Mouse (Mus musculus): ENCODE data around the gene Ccdc71. TPM values are rescaled to one million over a fixed set of nuclear protein-coding genes. Genes with fewer than 3 reads are reported as not detected.
A peak's percentile ranks its signal among the peaks of the same experiment; 100 is the strongest.

Gene Ccdc71
- polyA plus RNA-seq, 1 experiment = 16.9 TPM

DNA sequence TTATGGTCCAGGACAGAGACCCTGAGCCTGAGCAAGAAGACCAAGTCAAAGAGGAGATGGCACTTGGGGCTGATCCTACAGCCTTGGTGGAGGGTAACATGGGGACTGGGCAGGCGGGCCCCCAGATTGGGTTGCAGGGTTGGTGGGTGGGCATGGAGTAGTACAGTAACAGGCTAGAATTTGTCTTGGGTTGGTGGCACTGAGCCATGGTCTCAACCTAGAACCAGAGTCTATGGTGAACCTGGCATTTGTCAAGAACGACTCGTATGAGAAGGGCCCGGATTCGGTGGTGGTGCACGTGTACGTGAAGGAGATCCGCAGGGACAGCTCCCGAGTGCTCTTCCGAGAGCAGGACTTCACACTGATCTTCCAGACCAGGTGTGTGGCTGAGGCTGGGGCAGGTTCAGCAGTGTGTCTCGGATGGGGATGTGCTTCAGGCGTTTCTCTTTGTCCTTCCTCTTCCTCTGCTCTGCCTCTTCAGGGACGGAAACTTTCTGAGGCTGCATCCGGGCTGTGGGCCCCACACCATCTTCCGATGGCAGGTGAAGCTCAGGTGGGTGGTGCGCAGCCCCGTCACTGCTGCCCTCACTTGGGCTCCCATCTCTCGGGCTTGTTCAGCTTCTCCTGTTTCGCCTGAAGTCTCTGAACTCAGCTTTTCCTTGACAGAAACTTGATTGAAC lies 34.0 kb downstream of the Ccdc71 start:
- Histone ChIP-seq H3K4me1 (peaks cover 33% of the 10 kb centered on the region), H3K9me3 (no peaks in the 10 kb centered on the region), H3K27me3 (replicated peaks) (no peaks in the 10 kb centered on the region), H3K36me3 (replicated peaks; ENCODE audit: low read length) (peaks cover 74% of the 10 kb centered on the region), H3K4me3 (replicated peaks) (no peak overlapping the region)
- TF ChIP-seq GATA1 (IDR thresholded peaks at IDR 0.05; ENCODE audit: borderline replicate concordance, low read length) (no peak), FLI1 (IDR thresholded peaks at IDR 0.05; ENCODE audit: low read length) (no peak)

DNA sequence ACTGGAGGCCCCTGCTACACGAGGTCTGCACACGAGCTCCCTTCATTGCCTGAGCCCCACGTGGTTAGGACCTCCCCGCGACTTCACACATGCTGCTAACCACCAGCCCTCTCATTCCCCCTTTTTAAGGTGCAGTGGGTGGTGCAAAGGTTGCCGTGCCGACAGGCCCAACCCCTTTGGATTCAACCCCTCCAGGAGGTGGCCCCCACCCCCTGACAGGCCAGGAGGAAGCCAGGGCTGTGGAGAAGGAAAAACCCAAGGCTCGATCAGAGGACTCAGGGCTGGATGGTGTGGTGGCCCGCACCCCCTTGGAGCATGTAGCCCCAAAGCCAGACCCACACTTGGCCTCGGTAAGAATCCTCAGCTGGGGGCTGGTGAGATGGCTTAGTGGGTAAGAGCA lies 34.6 kb downstream of the Ccdc71 start:
- Histone ChIP-seq H3K9me3 (no peaks in the 10 kb centered on the region), H3K4me1 (peaks cover 31% of the 10 kb centered on the region), H3K4me3 (replicated peaks) (no peak overlapping the region), H3K27me3 (replicated peaks) (no peaks in the 10 kb centered on the region), H3K36me3 (replicated peaks; ENCODE audit: low read length) (peaks cover 80% of the 10 kb centered on the region)
- no peak for TF ChIP-seq GATA1 (IDR thresholded peaks at IDR 0.05; ENCODE audit: borderline replicate concordance, low read length)
- no peak for TF ChIP-seq FLI1 (IDR thresholded peaks at IDR 0.05; ENCODE audit: low read length)

DNA sequence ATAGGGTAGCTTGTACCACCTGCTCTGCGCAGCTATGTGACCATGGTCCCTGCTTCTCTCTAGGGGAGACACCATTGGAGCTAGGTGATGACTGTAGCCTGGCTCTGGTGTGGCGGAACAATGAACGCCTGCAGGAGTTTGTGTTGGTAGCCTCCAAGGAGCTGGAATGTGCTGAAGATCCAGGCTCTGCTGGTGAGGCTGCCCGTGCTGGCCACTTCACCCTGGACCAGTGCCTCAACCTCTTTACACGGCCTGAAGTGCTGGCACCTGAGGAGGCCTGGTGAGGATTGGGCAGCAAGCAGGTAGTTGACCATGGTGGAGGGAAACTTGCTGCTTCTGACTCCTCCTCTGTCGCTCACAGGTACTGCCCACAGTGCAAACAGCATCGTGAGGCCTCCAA lies 38.9 kb downstream of the Ccdc71 start:
- Histone ChIP-seq H3K36me3 (replicated peaks; ENCODE audit: low read length) (peaks cover 95% of the 10 kb centered on the region), H3K4me3 (replicated peaks) (peak overlapping the region; percentile 2), H3K4me1 (peaks cover 6% of the 10 kb centered on the region; the same call in 1 of the 2 replicates), H3K9me3 (no peaks in the 10 kb centered on the region), H3K27me3 (replicated peaks) (no peaks in the 10 kb centered on the region)
- TF ChIP-seq FLI1 (IDR thresholded peaks at IDR 0.05; ENCODE audit: low read length) = no peak
- no peak for TF ChIP-seq GATA1 (IDR thresholded peaks at IDR 0.05; ENCODE audit: borderline replicate concordance, low read length)

DNA sequence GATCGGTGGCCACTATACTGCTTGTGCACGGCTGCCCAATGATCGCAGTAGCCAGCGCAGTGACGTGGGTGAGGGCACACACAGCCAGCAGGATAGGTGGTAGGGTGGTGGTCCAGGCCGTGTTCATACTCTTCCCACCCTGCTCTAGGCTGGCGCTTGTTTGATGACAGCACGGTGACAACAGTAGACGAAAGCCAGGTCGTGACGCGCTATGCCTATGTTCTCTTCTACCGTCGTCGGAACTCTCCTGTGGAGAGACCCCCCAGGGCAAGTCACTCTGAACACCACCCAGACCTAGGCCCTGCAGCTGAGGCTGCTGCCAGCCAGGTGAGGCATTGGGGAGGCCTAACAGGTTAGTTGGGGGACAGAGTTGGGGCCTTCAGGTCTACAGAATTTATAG lies 39.6 kb downstream of the Ccdc71 start:
- H3K4me1 ChIP-seq = peaks cover 6% of the 10 kb centered on the region; the same call in 1 of the 2 replicates
- peak overlapping the region; percentile 69 for H3K4me3 ChIP-seq (replicated peaks)
- no peaks in the 10 kb centered on the region for H3K27me3 ChIP-seq (replicated peaks)
- TF ChIP-seq FLI1 (IDR thresholded peaks at IDR 0.05; ENCODE audit: low read length) (no peak), GATA1 (IDR thresholded peaks at IDR 0.05; ENCODE audit: borderline replicate concordance, low read length) (no peak)
- no peaks in the 10 kb centered on the region for H3K9me3 ChIP-seq
- H3K36me3 ChIP-seq (replicated peaks; ENCODE audit: low read length) = peaks cover 88% of the 10 kb centered on the region

DNA sequence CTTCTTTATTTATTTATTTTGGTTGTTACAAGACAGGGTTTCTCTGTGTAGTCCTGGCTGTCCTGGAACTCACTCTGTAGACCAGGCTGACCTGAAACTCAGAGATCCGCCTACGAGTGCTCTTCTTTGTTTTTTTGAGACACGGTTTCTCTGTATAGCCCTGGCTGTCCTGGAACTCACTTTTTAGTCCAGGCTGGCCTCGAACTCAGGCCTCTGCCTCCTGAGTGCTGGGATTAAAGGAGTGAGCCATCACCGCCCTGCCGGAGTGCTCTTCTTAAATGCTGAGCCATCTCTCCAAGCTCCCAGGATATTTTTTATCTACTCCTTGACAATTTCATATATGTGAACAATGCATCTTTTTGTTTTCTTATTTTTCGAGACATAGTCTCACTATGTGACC lies 46.6 kb downstream of the Ccdc71 start:
- peaks cover 26% of the 10 kb centered on the region for H3K4me1 ChIP-seq
- no peak for TF ChIP-seq FLI1 (IDR thresholded peaks at IDR 0.05; ENCODE audit: low read length)
- no peak for TF ChIP-seq GATA1 (IDR thresholded peaks at IDR 0.05; ENCODE audit: borderline replicate concordance, low read length)
- H3K27me3 ChIP-seq (replicated peaks) = no peaks in the 10 kb centered on the region
- H3K4me3 ChIP-seq (replicated peaks) = peak overlapping the region; percentile 98
- peaks cover 49% of the 10 kb centered on the region for H3K36me3 ChIP-seq (replicated peaks; ENCODE audit: low read length)
- no peaks in the 10 kb centered on the region for H3K9me3 ChIP-seq

DNA sequence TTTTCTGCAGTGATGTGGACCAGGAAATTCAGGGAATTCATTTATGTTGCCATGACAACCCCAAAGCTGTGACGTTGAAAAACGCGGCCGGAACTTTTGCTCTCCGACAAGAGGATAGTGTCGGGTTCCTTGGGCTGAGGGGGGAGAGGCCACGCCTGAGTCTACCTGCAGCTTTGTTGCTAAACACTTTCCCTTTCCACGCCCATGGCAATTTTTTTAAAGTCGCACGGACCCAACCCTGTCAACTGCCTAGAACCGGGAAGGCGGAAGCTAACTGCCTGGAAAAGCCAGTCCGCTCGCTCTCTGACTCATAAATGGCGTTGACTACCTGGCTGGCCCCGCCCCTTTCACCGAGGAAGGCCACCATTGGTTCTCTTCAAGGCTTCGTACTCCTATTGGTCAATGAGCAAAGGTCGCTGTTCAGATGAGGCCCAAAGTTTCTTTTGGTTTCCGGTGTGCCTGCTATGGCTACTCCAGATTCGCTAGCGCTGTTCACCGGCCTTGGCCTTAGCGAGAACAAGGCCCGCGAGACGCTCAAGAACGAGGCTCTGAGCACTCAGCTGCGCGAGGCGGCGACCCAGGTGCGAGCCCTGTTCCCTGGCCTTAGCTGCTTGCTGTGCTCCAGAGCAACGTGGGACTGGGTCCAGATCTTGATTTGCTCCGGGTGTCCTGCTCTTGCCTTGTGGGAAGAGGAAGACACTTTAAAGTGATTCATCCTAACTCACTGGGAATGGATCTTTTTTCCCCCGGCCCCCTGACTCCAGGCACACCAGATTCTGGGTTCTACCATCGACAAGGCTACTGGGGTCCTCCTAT lies 47.5 kb downstream of the Ccdc71 start, which contains the start of gene Qars:
TSS of gene Qars (plus strand) at position 88 of the 816 bp plus-strand sequence.
- H3K9me3 ChIP-seq = no peaks in the 10 kb centered on the region
- TF ChIP-seq FLI1 (IDR thresholded peaks at IDR 0.05; ENCODE audit: low read length) = no peak
- H3K36me3 ChIP-seq (replicated peaks; ENCODE audit: low read length) = peaks cover 50% of the 10 kb centered on the region
- H3K4me1 ChIP-seq = peaks cover 26% of the 10 kb centered on the region
- peak within 1 kb of the TSS; percentile 98 for H3K4me3 ChIP-seq (replicated peaks)
- H3K27me3 ChIP-seq (replicated peaks) = no peaks in the 10 kb centered on the region

DNA sequence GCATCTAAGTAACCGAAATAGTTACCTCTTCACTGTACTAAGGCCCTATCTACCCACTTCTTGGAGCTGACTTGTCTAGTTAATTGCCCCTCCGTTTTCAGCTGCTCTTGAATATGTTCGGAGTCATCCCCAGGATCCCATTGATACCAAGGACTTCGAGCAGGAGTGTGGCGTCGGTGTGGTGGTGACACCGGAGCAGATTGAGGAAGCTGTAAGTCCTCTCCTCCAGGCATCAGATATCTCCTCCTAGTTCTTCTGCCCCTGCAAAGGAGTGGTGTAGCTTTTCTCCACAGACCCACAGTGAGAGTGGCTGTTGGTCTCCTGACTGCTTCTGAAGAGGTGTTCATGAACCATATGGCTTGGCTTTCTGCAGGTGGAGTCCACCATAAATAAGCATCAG lies 48.4 kb downstream of the Ccdc71 start:
- TF ChIP-seq GATA1 (IDR thresholded peaks at IDR 0.05; ENCODE audit: borderline replicate concordance, low read length) (no peak), FLI1 (IDR thresholded peaks at IDR 0.05; ENCODE audit: low read length) (no peak)
- Histone ChIP-seq H3K9me3 (no peaks in the 10 kb centered on the region), H3K27me3 (replicated peaks) (no peaks in the 10 kb centered on the region), H3K4me3 (replicated peaks) (peak overlapping the region; percentile 98), H3K4me1 (peaks cover 26% of the 10 kb centered on the region), H3K36me3 (replicated peaks; ENCODE audit: low read length) (peaks cover 50% of the 10 kb centered on the region)

Other genes with a start within 250 kb of the Ccdc71 start
- gene Dag1, start 196.6 kb upstream of the Ccdc71 start, polyA plus RNA-seq (2012; ENCODE audit: insufficient read depth, low replicate concordance) = 10.0 and 15.2 TPM in 2 replicates
- gene Nicn1, start 170.1 kb upstream of the Ccdc71 start, polyA plus RNA-seq (2012; ENCODE audit: insufficient read depth, low replicate concordance) = not detected in 2 replicates
- 1.9 TPM in 1 of 2 replicates, not detected in the other for gene Amt, start 163.7 kb upstream of the Ccdc71 start, polyA plus RNA-seq (2012; ENCODE audit: insufficient read depth, low replicate concordance)
- gene Rhoa, start 154.4 kb upstream of the Ccdc71 start, polyA plus RNA-seq (2012; ENCODE audit: insufficient read depth, low replicate concordance) = 83.3 and 92.2 TPM in 2 replicates
- gene Tcta, start 154.4 kb upstream of the Ccdc71 start, polyA plus RNA-seq (2012; ENCODE audit: insufficient read depth, low replicate concordance) = 5.1 and 6.8 TPM in 2 replicates
- gene Gpx1, start 121.6 kb upstream of the Ccdc71 start, polyA plus RNA-seq (2012; ENCODE audit: insufficient read depth, low replicate concordance) = 49.9 and 236 TPM in 2 replicates
- gene Usp4, start 112.7 kb upstream of the Ccdc71 start, polyA plus RNA-seq (2012; ENCODE audit: insufficient read depth, low replicate concordance) = 63.2 and 114 TPM in 2 replicates
- gene 1700102P08Rik, start 67.7 kb upstream of the Ccdc71 start, polyA plus RNA-seq (2012; ENCODE audit: insufficient read depth, low replicate concordance) = 0.30 TPM in 1 of 2 replicates, not detected in the other
- not detected in 2 replicates for gene Ccdc36, start 32.0 kb upstream of the Ccdc71 start, polyA plus RNA-seq (2012; ENCODE audit: insufficient read depth, low replicate concordance)
- not detected in 2 replicates for gene BC048562, start 24.0 kb upstream of the Ccdc71 start, polyA plus RNA-seq (2012; ENCODE audit: insufficient read depth, low replicate concordance)
- gene Klhdc8b, start 1.1 kb downstream of the Ccdc71 start, polyA plus RNA-seq (2012; ENCODE audit: insufficient read depth, low replicate concordance) = 3.8 and 6.5 TPM in 2 replicates
- gene Lamb2, start 19.2 kb downstream of the Ccdc71 start, polyA plus RNA-seq (2012; ENCODE audit: insufficient read depth, low replicate concordance) = 0.04 TPM in 1 of 2 replicates, not detected in the other
- 61.5 and 104 TPM in 2 replicates for gene Usp19, start 30.1 kb downstream of the Ccdc71 start, polyA plus RNA-seq (2012; ENCODE audit: insufficient read depth, low replicate concordance)
- gene Qars, start 47.2 kb downstream of the Ccdc71 start, polyA plus RNA-seq (2012; ENCODE audit: insufficient read depth, low replicate concordance) = 6.5 and 33.3 TPM in 2 replicates
- gene Qrich1, start 56.3 kb downstream of the Ccdc71 start, polyA plus RNA-seq (2012; ENCODE audit: insufficient read depth, low replicate concordance) = 22.0 and 38.5 TPM in 2 replicates
- gene Impdh2, start 99.8 kb downstream of the Ccdc71 start, polyA plus RNA-seq (2012; ENCODE audit: insufficient read depth, low replicate concordance) = 39.0 and 48.2 TPM in 2 replicates
- gene Ndufaf3, start 106.9 kb downstream of the Ccdc71 start, polyA plus RNA-seq (2012; ENCODE audit: insufficient read depth, low replicate concordance) = 28.6 and 37.1 TPM in 2 replicates
- gene Dalrd3, start 109.4 kb downstream of the Ccdc71 start, polyA plus RNA-seq (2012; ENCODE audit: insufficient read depth, low replicate concordance) = 65.8 and 158 TPM in 2 replicates
- gene Wdr6, start 118.2 kb downstream of the Ccdc71 start, polyA plus RNA-seq (2012; ENCODE audit: insufficient read depth, low replicate concordance) = 4.8 and 5.5 TPM in 2 replicates
- 1.8 and 2.8 TPM in 2 replicates for gene P4htm, start 137.1 kb downstream of the Ccdc71 start, polyA plus RNA-seq (2012; ENCODE audit: insufficient read depth, low replicate concordance)
- gene Arih2, start 188.9 kb downstream of the Ccdc71 start, polyA plus RNA-seq (2012; ENCODE audit: insufficient read depth, low replicate concordance) = 33.3 and 103 TPM in 2 replicates
- gene Slc25a20, start 201.6 kb downstream of the Ccdc71 start, polyA plus RNA-seq (2012; ENCODE audit: insufficient read depth, low replicate concordance) = 3.2 and 4.4 TPM in 2 replicates
- gene Prkar2a, start 228.8 kb downstream of the Ccdc71 start, polyA plus RNA-seq (2012; ENCODE audit: insufficient read depth, low replicate concordance) = 1.6 and 2.8 TPM in 2 replicates